Mouse (Mus musculus) liver, postnatal 0 days (tissue): ENCODE results near the gene Postn. TPM values are rescaled to one million over a fixed set of nuclear protein-coding genes. Genes with fewer than 3 reads are reported as not detected.

Experiments
- ATAC-seq: fragments of 200-750 bp; cut with Nextera tagmentation; 2 replicates; pipeline ENCODE4 v1.8.0; 2017; ENCODE audit warnings: mild to moderate bottlenecking, moderate library complexity
- DNase-seq: peaks from one replicate; pipeline ENCODE4 v3.0.0-alpha.2; 2016
- H3K27ac ChIP-seq: fragments of 300-500 bp; sonication (generic); 2 replicates; pipeline ENCODE4 v1.5.1; 2014; ENCODE audit warnings: antibody characterized with exemption, moderate library complexity, mild to moderate bottlenecking, low read depth
- H3K27me3 ChIP-seq: fragments of 300-500 bp; sonication (generic); 2 replicates; pipeline ENCODE4 v1.6.1; 2014; ENCODE audit warnings: low read length, control low read depth, mixed read lengths; ENCODE audit not compliant: insufficient read depth
- H3K36me3 ChIP-seq: fragments of 300-500 bp; sonication (generic); replicated peaks from 2 replicates; pipeline ENCODE4 v1.6.1; 2014; ENCODE audit warnings: mild to moderate bottlenecking, control low read depth, low read length, moderate library complexity, mixed read lengths; ENCODE audit not compliant: insufficient read depth
- H3K4me1 ChIP-seq: fragments of 300-500 bp; sonication (generic); 2 replicates; pipeline ENCODE4 v1.6.1; 2014; ENCODE audit warnings: antibody characterized with exemption, mild to moderate bottlenecking, control low read depth; ENCODE audit not compliant: insufficient read depth
- H3K4me2 ChIP-seq: fragments of 300-500 bp; sonication (generic); 2 replicates; pipeline ENCODE4 v1.6.1; 2014; ENCODE audit warnings: low read depth, mild to moderate bottlenecking, low read length, moderate library complexity, mixed read lengths
- H3K4me3 ChIP-seq: fragments of 300-500 bp; sonication (generic); 2 replicates; pipeline ENCODE4 v1.5.1; 2014; ENCODE audit warnings: low read depth, low read length
- H3K9ac ChIP-seq: fragments of 300-500 bp; sonication (generic); replicated peaks from 2 replicates; pipeline ENCODE4 v1.6.1; 2014; ENCODE audit warnings: mild to moderate bottlenecking, moderate library complexity
- H3K9me3 ChIP-seq: fragments of 300-500 bp; sonication (generic); 2 replicates; pipeline ENCODE4 v1.6.1; 2016; ENCODE audit warnings: mild to moderate bottlenecking, control low read depth, low read length, mixed read lengths
- CTCF ChIP-seq: sonication (generic); IDR thresholded peaks from 2 replicates; pipeline ENCODE4 v1.5.1; 2016; ENCODE audit warnings: antibody characterized with exemption, low read depth
- EP300 ChIP-seq: IDR thresholded peaks from 2 replicates; pipeline ENCODE4 v1.6.1; 2016; ENCODE audit warnings: antibody characterized with exemption, low read depth, mild to moderate bottlenecking
- WGBS: fragments of 180-500 bp; shearing (Covaris S2); extraction: QIAGEN DNeasy Blood & Tissue Kit; methylation state at CpG from one replicate; pipeline ENCODE4 v1.1.7; 2014; ENCODE audit not compliant: insufficient replicate concordance; 5-methylcytosine and 5-hydroxymethylcytosine counted together
- polyA plus RNA-seq: library from polyadenylated mRNA; unstranded; fragments of >200 nt; fragmentation: Nextera tagmentation; extraction: Ambion mirVana; gene quantifications from 2 replicates; pipeline ENCODE4 v1.2.1, GENCODE M21; 2015

Gene Postn
- polyA plus RNA-seq: 23.7 and 24.8 TPM in 2 replicates

DNA sequence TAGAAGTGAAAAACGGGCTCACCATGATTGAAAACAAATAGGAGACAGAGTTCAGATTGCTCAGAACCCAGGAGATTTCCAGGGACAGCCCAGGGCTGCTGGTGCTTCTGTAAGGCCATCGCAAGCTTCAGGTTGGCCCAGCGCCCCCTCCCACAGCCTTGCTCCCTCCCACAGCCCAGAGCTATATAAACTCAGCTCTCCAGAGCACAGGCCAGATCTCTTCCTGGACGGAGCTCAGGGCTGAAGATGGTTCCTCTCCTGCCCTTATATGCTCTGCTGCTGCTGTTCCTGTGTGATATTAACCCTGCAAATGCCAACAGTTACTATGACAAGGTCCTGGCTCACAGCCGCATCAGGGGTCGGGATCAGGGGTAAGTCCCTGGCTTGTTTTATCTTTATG is at the start of gene Postn:
Postn (plus strand) TSS at position 213 of the 400 bp plus-strand sequence.
- no peak within 1 kb of the TSS for H3K9ac ChIP-seq
- no peaks in the 10 kb centered on the region for H3K4me1 ChIP-seq
- H3K27ac ChIP-seq: no peak within 1 kb of the TSS
- H3K4me2 ChIP-seq: no peak within 1 kb of the TSS
- H3K36me3 ChIP-seq: no peaks in the 10 kb centered on the region
- whole genome bisulfite sequencing: 25% methylated on average over 6 of the region's 6 CpGs
- ATAC-seq (no peak), DNase-seq (peak; percentile 14)
- TF ChIP-seq CTCF (no peak), EP300 (no peak)
- no peaks in the 10 kb centered on the region for H3K9me3 ChIP-seq
- H3K4me3 ChIP-seq: no peak within 1 kb of the TSS
- H3K27me3 ChIP-seq: no peaks in the 10 kb centered on the region

DNA sequence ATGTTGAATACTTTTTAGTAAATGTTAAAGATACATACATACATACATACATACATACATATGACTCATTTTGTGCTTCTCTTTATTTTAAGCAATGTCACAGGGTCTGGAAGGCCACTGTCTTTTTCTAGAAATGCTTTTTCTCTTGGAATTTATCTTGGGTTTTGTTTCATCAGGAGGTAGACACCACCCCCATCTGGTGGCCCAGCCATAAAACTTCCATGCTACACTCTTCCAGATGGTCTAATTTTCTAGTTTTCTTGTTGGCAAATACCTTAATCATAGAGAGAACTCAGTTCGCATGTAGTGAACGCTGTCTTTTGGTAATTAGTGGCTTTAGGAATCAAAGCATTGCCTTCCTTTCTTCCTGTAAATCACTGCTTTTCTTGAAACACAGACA is 46.9 kb upstream of the Postn start:
- Histone ChIP-seq H3K27me3 (no peaks in the 10 kb centered on the region), H3K36me3 (no peaks in the 10 kb centered on the region), H3K9me3 (no peaks in the 10 kb centered on the region), H3K4me3 (no peak overlapping the region), H3K27ac (no peak overlapping the region), H3K4me1 (no peaks in the 10 kb centered on the region), H3K9ac (no peak overlapping the region), H3K4me2 (no peak overlapping the region)
- WGBS: 74% methylated on average over 2 of the region's 2 CpGs
- TF ChIP-seq CTCF (peak; percentile 38), EP300 (no peak)
- DNase-seq (no peak), ATAC-seq (no peak)

DNA sequence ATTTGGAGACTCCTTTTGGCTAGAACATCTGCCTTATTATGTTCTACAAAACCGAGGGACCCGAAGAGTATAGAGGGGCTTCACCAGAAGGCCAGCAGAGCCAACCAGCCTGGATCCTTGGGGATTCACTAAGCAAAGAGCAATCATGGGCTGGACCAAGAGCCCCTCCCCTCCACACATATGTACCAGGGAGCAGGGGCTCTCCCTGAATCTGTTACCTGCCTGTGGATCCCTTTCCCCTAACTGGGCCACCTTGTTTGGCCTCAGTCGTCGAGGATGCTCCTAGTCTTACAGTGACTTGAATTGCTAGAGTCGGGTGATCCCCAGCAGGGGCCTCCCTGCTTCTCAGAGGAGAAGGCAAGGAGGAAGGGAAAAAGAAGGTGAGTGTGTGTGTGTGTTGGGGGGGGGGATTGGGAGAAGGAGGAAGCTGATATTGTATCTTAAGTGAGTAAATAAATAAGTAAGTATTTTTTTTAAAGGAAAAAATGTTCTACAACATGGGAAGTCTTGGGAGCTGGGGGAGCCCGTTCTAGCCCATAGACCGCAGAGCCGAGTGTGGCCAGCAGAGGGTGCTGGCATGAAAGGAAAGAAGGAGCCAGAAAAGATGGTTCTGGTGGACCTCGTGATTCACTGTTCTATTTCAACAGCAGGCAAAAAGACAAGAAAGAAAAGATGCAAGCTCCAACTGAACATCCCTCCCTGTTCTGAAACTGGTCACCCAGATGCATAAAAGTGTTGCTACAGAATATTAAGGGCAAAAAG is 7.8 kb upstream of the Postn start:
- Histone ChIP-seq H3K9ac (no peak overlapping the region), H3K9me3 (no peaks in the 10 kb centered on the region), H3K27me3 (no peaks in the 10 kb centered on the region), H3K4me1 (no peaks in the 10 kb centered on the region), H3K36me3 (no peaks in the 10 kb centered on the region), H3K27ac (no peak overlapping the region), H3K4me3 (no peak overlapping the region), H3K4me2 (no peak overlapping the region)
- DNase-seq (peak; percentile 66), ATAC-seq (no peak)
- 20% methylated on average over 9 of the region's 9 CpGs for WGBS
- TF ChIP-seq EP300: no peak
- TF ChIP-seq CTCF: peak; percentile 81

DNA sequence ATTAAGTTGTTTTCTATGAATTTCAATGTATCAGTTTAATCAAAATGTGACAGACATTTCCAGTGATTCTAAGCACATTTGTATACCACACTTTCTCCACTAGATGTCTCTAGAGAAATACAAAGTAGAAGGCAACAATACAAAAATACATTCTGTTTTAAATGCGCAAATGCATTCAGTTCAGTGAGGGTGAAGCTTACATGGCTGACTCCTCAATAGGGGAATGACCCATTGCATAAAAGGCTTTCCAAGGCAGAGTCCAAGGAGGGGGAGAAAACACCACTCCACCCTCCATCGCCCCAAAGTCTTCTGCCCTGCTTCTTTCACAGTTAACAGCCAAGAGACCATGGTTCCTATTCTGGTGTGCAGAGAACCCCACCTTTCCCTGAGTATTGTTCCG is 3.3 kb upstream of the Postn start:
- no peak overlapping the region for H3K27ac ChIP-seq
- H3K4me3 ChIP-seq: no peak overlapping the region
- DNase-seq (no peak), ATAC-seq (no peak)
- no peaks in the 10 kb centered on the region for H3K27me3 ChIP-seq
- H3K4me2 ChIP-seq: no peak overlapping the region
- WGBS: 69% methylated on average over 3 of the region's 3 CpGs
- H3K9me3 ChIP-seq: no peaks in the 10 kb centered on the region
- no peak overlapping the region for H3K9ac ChIP-seq
- no peaks in the 10 kb centered on the region for H3K4me1 ChIP-seq
- TF ChIP-seq EP300 (no peak), CTCF (peak; percentile 58)
- no peaks in the 10 kb centered on the region for H3K36me3 ChIP-seq

GRCm38 (mm10) chr3:54358463-54359189 is 2.3 kb upstream of the Postn start:
- TF ChIP-seq EP300 (no peak), CTCF (no peak)
- Histone ChIP-seq H3K9ac (no peak overlapping the region), H3K9me3 (no peaks in the 10 kb centered on the region), H3K27ac (0 out of 2 replicates have a peak overlapping the region, but pooled peaks have one; percentile 34), H3K36me3 (no peaks in the 10 kb centered on the region), H3K4me1 (no peaks in the 10 kb centered on the region), H3K4me2 (peak overlapping the region; percentile 50), H3K27me3 (no peaks in the 10 kb centered on the region), H3K4me3 (no peak overlapping the region)
- DNase-seq (peak; percentile 18), ATAC-seq (peak; percentile 81)
- WGBS: 29% methylated on average over 15 of the region's 15 CpGs

DNA sequence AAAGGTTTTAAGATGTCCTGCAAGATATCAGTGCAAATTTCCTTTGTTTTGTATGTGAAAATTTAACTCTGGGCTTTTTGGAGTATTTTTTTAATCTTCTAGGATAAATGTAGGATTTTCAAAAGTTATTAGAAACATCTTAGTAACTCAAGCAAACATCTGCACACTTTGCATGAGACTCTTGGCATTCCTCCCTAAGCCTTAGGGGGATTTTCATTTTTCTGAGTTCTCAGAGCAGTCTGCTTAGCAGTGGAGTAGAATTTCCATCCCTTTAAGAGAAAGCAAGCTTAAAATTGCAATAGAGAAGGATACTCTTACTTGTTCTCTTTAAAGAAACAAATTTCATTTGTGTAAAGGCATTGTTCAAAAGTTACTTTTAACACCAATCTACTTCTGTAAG is 747 bp downstream of the Postn start:
- Histone ChIP-seq H3K27ac (no peak overlapping the region), H3K36me3 (no peaks in the 10 kb centered on the region), H3K4me2 (no peak overlapping the region), H3K27me3 (no peaks in the 10 kb centered on the region), H3K4me3 (no peak overlapping the region), H3K4me1 (no peaks in the 10 kb centered on the region), H3K9me3 (no peaks in the 10 kb centered on the region), H3K9ac (no peak overlapping the region)
- no peak for ATAC-seq
- no peak for TF ChIP-seq CTCF
- TF ChIP-seq EP300: no peak
- no peak for DNase-seq
